Mouse (Mus musculus): ENCODE measurements at regions not wholly inside any gene's neighbourhood (a gene's known extent, or its start where the extent isn't known, plus 50 kb on each side); places are given as distances from the start of the nearest gene placed in this dataset.
A peak's percentile ranks its signal among the peaks of the same experiment; 100 is the strongest.

DNA sequence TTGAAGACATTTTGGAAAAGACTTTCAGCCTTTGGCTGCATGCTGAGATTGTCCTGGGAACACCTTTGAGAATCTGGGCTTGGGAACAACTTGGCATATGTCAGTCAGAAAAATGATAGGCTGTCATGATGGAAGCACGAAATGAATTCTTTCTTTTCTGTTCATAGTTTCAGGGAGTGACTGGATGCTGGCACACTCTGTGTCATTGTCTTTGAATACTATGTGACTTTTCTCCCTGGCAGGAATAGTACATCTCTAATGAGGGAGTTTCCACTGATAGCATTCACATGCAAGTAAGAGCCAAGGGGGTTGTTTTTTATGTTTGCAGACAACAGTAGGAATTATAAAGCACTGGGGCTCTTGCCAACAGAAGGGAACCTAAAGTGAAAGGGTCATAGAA lies 177.9 kb downstream of the Rassf9 start:
- DNase-seq = peak; percentile 18

DNA sequence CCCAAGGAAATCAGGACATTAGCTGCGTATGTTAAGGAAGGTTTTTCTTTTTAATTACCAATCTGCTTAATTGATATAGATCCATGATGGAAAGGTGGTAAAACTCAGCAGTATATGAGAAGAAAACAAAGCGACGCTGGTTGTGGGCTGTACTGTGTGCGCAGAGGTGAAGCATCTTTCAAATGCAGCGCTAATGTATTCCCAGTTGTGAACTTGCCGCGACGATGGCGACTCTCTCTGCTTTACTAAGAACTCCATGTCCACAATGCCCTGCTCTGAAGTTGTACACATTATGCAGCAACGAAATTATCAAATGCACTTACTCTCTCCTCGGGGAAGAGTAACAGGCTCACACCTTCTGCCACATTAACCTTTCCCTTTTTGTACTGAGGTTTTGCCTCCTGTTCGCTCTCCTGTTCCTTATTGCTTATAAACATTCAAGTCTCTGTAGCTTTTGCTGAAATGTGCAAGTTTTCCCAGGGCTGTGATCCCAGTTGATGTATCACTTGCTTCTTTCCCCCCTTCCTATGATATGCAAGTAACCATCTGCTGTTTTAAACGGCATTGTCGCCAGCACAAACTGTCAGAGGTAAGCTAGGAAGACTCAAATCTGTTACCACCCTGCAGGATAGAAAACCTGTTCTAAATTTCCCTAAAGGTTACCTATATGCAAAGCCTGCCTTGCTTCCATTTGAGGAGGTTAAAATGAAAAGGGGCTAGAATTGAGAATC lies 174.8 kb downstream of the Rassf9 start:
- no peak for DNase-seq

DNA sequence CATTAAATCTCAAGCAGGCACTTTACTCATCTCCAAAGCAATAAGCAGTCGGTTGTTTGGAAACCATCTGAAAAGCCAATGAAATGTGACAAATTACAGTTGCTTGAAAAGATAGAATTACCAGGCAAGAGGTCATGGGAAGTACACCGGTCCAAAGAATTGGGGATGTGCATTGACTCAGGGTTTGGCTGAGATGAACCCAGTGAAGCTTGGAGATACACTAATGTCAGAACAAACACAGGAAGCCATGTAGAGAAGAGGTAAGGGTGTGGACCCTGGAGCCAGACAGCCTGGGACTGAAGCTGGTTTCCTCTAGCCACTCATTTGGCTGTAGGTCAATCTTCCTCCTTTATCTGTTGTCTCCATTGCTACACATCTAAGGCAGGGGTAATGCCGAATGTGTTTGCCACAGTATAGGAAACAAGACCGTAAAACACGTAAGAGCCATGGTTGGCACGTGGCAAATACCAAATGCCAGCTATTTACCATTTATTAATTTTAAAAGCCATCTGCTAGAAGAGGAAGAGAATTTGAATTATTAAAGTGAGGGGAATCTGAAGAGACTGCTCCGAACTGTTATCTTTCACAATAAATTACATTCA lies 173.9 kb downstream of the Rassf9 start:
- DNase-seq = peak; percentile 40

DNA sequence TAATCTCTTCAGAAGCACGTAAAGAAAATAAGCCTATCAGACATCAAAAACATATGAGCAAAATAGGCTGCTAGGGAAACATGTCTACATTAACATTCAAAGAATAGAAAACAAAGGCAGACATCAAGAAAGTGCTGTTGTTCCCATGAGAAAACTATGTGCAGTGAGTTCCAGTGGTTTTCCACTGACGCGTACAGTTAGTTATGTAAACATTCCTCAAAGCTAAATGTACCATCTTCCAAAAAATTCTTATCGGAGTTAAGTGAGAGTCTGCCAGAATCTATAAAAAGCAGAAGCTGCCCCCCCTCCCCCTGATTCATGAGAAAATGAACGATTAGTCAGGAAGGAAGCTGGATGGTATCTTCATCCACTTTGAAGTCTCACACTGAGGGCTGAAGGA lies 155.3 kb downstream of the Rassf9 start:
- no peak for DNase-seq

DNA sequence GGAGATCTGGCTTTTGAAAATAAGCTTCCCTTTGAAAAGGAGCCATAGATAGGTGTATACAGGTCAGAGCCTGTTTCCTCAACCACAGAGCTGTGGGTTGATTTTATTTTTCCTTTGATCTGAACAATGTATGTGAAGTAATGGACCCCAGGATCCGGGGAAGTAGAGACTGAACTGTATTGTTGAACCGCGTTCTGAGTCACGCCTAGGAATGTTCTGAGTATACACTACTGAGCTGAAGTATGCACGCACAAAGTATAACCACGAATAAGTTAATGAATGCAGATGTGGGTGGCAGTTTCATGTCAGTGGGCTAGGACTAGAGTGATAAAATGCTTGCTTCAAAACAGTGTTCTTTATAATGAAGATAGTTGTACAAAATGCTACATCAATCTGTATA lies 147.7 kb downstream of the Rassf9 start:
- no peak for DNase-seq

DNA sequence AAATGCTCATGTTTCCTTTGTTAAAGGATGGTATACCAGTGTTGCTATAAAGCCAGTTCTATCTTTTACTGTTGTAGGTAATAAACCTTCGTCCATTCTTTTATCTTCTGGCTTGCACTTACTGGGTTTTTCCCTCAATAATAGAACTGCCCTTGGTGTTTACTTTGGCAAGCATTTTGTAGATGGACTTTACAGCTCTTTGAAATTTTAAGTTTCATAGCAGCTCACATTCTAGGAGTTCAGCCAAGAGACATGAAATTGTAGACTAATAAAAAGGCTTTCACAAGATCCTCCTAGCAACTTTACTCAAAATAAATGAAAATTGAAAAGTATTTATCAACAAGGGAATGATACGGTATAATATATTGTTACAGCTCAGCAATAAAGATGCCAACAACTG lies 124.5 kb downstream of the Rassf9 start:
- peak; percentile 5 for DNase-seq

DNA sequence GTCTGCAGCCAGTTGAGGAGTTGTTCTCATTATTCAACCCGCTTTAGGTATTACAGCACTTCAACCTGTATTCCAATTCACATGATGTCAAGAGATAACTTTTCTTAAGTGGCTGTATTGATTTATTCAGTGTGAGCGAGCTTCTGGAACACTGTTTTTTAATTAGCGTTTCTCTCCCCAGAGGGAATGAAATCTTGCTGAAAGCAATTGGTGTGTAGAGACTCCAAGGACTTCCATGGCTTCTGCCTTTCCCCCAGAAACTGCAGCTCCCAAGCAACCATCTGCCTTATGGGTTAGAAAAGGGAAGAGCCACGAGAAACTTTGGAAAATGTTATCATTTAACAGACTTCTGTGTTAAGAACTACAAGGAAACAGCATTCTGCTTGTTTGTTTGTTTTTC lies 121.4 kb downstream of the Rassf9 start:
- DNase-seq = no peak

DNA sequence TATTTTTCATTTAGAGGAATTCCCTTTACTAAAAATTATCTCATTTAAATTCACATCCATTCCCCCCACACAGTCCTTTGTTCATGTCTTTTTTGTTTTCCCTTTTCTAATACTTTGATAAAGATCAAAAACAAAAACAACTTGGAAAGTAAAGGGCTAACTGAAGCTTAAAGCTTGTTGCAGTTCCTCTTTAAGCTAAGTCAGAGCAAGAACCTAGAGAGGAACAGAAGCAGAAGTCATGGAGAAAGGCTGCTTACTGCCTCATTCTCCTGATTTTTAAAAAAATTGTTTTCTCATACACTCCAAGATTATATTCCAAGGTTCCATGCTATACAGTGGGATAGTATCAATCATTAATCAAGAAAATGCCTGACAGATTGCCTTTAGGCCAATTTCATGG lies 116.6 kb downstream of the Rassf9 start:
- DNase-seq = no peak

DNA sequence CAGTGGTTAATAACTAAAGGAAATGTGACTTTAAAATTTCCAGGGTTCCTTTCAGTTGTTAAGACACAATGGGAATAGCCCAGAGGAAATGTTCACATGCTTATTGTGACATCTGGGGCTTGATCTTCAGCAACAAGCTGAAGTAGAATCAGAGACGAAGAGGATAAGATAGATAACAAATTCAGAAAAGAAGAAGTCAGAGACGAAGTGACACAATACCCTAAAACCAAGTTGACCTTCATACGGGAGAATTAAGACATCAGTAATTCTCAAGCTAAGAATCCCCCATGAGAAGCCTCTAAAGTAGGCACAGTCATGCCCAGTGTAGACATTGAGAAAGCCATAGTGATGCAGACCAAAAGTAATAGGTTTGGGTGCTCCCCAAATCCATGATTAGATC lies 111.9 kb downstream of the Rassf9 start:
- DNase-seq = no peak

DNA sequence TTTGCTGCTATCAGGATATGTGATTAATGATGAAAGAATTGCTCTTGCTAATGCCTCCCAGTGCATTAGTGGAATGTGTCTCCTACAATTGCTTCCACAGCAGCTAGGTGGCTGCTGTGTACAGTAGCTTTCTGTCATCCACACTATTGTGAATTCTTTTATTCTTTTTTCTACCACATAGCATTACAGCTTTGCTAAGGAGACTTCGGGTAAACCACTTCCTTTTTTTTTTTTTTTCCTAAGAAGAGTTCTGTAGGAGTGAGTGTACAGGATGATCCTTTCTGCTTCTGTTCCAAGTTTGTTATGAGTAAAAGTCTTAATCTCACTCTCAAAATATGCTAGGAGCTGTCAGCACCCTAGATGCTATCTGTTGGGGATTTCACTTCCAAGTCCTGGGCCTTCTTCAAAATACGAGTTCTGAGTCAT lies 110.6 kb downstream of the Rassf9 start:
- no peak for DNase-seq

DNA sequence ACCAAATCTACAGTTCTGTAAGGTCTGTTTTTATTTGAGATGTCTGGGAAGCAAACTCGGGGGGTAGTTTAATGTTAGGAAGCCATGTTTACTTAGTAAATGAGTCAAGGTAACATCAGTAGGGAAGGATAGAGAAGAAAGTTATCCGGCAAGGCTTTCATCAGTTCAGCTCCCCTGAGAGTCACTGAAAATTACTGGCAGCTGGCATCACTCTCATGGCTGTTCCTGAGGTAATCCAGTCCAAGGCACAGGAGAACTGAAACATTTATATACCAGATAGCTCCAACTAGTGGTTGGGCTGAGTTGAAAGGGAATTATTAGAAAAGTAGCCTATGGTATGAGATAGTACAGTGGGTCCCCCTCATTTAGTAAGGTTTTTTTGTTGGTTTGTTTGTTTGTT lies 106.7 kb downstream of the Rassf9 start:
- DNase-seq = no peak

DNA sequence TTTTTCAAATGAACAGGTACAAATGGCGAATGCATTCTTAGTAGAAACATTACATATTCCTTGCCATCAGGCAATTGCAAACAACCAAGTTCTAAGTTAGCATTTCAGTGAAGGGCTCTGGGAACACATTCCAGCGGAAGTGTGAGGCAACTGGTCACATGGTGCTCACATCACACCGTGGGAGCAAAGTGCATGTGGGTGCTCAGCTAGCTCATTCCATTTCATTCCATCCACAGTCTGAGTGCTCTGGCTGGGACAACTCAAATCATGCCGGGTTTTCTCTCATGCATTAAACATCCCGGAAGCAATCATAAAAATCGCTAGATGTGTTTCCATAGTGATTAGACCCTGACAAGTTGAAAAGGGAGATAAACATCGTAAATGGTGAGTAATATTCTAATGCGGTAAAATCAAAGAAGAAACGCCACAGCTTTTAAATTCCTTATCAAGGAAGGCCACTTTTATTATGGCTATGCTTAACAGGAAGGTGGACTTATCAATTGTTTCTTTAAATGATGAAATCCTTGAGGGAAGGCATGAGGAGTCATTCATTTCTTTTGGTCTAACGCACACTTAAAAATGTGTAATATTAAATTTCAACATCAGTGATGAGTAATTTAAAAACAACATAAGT lies 104.1 kb downstream of the Rassf9 start:
- no peak for DNase-seq
